Mouse (Mus musculus): ENCODE measurements around the gene Cpsf4.
A peak's percentile ranks its signal among the peaks of the same experiment; 100 is the strongest.
"Not testable (repeated sequence)": the region's sequence is repeated elsewhere in the genome, so short reads cannot be mapped to it uniquely, and the experiment has no call there.

Cpsf4 gene

DNA sequence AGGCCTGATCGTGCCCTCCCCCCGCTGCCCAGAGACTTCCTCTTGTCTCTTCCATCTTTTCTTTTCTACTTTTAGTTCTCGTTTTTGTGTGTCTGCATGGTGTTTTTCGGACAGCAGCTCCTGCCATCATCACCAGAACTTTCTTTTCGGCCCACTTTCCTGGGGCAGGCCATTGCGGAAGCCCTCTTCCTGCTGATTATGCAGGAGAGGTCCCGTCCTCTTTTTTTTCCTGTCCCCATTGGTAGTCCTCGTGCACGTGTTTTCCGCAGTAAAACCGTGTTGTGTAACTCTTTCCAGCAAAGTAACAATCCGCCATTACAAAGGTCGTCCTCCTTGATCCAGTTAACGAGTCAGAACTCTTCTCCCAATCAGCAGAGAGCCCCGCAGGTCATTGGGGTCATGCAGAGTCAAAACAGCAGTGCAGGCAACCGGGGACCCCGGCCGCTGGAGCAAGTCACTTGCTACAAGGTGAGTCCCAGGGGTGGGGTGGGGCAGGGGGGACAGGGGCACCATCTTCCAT, 11.5 kb downstream of the Cpsf4 start:
- DNase-seq (ENCODE audit: low read depth, low spot score): no peak

DNA sequence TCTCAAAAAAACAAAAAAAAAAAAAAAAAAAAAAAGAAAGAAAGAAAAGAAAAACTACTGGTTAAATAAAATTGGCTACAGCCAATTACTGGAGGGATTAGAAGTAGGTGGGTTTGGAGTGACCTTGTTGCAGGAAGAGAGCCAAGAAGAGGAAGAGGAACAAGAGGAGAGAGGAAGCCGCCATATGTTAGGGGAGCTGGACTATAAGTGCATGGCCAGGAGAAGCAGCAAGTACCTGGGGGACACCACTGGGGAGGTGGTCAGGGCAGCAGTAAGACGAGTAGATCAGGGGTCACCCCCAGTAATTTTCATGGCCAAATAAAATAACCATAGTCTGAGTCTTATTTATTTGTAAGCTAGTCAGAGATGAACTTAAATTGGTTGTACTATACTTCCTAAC, 18.2 kb downstream of the Cpsf4 start:
- no peak for DNase-seq (ENCODE audit: low read depth, low spot score)

DNA sequence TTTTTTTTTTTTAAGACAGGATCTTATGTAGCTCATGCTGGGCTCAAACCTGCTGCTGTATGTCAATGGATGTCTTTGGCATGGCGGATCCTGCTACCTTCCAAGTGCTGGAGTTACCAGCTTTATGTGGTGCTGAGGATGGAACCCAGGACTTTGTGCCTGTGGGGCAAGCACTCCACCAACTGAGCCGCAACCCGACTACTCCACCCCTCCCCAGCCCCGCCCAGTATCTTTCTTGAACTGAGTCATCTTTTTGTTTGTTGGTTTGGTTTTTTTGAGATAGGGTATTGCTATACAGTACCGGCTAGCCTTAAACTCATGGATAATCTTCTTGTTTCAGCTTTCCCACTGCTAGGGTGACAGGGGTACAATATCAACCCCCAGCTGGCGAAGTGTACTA, 22.4 kb downstream of the Cpsf4 start:
- DNase-seq (ENCODE audit: low read depth, low spot score): no peak

DNA sequence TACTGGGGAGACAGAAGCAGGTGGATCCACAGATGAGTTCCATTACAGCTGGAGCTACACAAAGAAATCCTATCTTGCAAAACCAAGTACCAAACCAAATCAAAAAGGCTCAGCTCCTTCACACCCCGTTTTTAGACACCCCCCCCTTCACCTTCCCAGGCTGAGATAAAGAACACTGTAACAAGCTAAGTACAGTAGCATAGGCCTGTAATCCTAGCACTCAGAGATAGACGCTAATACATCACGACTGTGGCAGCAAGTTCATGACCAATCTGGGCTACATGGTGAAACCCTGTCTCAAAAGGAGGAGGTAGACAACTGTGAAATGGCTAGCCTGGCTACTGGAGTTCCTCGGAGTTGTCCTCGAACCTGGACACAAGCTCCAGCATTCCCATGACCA, 23.4 kb downstream of the Cpsf4 start:
- no peak for DNase-seq (ENCODE audit: low read depth, low spot score)

DNA sequence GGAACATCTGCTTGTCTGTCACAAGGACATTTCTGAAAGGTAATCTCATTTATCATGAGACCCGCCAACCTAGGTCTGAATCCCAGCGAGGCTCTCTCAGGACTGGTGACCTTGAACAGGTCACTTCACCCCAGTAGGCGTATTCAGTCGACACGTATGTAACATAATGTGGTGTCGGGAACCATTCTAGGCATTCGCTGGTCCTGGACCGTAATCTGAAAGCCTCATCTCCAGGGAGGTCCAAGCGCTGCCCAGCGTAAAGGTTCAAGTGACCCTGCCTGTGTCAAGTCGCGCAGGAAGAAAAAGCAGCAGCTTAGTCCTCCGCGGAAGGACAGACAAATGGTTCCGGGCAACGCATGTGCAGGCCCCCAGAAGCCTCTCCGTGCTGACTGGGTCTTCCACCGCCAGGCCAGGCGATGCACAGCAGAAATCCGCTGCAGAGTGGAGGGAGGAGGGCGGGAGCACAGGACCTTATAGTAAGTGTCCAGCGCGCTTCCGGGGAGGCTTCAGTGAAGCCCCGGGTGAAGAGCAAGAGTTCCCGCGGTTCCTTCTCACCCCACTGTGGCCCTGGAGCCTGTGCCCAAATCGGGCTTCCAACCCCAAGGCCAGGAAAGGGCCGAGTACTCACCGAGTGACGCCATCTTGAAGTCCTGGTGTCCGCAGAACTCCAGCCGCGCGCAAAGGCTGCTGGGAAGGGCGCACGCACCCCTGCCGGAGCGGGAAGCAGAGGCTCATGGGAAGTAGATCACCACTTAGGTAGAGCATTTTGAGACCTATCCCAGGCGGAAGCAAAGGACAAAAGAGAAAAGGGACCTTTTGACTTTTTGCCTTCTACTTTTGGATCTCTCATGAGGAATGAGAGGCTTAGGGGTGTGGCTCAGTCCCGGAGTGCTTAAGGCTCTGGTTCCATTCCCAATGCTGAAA, 24.1 kb downstream of the Cpsf4 start:
- peak; percentile 78 for DNase-seq (ENCODE audit: low read depth, low spot score)

DNA sequence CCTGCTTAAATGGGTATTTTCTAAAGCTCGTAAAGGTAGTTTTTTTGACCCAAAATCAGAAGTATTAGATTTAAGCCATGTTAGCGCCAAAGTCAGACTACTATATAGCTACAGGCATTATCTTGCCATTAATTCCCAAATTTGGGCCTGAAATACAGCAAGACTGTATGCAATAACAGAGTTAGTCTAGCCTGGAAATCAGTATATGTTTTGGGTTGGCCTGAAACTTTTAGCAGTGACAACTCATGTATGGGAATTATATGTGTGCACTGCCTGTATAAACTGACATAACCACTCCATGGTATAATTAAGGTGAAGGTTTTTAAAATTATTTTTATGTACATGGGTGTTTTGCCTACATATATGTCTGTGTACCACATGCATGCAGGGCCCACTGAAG, 24.9 kb downstream of the Cpsf4 start, which contains the start of gene Atp5j2:
Gene Atp5j2, minus strand, starts transcription at position 101 of the 400 bp plus-strand sequence.
- DNase-seq (ENCODE audit: low read depth, low spot score): no peak

DNA sequence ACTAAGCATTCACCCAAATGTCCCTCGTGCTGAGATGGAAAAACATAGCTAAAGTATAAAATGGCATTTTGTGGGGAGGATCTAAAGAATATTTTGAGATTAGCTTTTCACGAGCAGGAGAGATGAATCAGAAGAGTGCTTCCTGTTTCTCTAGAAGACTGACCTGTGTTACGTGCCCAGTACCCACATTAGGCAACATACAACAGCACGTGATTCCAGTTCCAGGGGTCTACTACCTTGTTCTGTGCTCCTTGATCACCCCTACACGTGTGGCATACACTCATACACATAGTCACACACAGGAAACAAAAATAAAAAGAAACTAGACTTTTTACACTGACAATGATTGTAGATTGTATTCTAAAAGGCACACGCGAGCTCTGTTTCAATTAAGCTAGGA, 33.4 kb downstream of the Cpsf4 start:
- no peak for DNase-seq (ENCODE audit: low read depth, low spot score)

DNA sequence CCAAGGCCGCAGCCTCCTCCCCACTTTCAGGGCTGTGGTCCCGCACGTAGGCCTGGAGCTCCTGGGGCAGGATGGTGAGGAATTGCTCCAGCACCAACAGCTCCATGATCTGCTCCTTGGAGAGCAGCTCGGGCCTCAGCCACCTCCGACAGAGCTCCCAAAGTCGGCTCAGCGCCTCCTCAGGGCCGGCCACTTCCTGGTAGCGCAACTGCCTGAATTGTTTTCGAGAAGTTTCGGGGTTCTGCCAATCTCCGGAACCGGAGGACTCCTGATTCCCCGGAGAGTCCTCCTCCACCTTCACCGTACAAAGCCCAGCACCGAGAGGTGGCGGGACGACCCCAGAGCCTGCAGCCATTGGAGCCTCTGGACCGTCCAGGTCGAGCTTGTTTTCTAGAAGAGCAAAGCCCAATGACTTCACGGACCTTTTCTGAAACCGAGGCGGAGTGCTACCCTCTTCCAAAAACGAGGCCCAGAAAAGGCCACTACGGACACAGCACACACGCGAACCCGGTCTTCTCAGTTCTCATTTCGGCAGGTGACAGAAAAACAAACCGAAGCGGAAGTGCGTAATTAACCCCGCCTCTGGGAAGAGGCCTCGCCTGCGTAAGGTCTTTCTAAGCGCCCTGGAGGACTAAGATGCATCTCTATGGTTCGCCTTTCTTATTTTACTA, 34.4 kb downstream of the Cpsf4 start, which contains the start of gene Zkscan14:
Gene Zkscan14, minus strand, starts transcription at position 548 of the 671 bp plus-strand sequence.
- peak; percentile 75 for DNase-seq (ENCODE audit: low read depth, low spot score)

DNA sequence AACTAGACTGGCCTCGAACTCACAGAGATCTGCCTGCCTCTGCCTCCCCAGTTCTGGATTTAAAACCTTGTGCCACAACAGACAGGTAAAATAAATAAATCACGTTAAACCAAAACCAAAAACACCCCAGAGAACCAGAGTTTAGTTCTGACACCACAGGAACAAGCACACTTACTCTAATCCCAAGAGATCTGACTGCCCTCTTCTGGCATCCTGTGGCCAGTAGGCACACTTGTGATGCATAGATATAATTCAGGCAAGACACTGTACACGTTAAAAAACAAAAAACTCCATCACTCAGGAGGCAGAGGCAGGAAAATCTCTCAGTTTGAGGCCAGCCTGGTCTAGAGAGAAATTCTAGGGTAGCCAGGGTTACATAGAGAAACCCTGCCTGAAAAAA, 35.4 kb downstream of the Cpsf4 start:
- DNase-seq (ENCODE audit: low read depth, low spot score): no peak

DNA sequence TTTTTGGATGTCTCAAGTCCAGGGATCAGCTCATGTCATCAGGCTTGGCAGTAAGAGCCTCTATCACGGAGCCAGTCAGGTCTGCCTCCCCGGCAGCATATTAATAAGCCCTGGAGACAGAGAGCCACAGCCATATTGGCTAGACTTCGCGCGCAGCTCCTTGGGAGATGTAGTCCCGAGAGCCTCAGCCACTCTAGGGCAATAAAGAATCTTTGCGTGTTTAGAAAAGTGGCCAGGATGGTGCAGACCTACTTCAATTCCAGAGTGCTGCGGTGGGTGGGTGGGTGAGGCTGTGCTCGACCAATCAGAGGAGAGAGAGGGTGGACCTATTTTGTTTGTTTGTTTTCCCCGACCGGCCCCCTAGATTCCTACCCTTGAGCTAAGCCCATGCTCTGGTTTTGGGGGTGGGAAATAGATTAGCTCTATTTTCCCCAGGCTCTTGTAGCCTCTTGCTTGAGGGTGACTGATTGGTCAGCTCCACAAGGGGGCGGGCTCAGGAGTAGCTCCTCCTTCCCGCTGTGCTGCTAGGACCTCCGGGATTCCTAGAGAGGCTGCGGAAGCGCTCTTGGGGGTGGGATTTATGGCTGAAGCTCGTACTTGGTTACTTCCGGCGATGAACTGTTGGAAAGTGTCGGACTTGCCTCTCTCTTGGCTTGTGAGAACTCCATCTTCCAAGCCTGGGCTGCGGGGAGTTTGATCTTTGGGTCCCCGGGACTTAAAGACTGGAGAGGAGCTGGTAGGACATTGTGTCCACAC, 37.1 kb downstream of the Cpsf4 start, which contains the start of gene Zkscan5:
Gene Zkscan5, plus strand, starts transcription at position 627 of the 756 bp plus-strand sequence.
- DNase-seq (ENCODE audit: low read depth, low spot score): peak; percentile 92

DNA sequence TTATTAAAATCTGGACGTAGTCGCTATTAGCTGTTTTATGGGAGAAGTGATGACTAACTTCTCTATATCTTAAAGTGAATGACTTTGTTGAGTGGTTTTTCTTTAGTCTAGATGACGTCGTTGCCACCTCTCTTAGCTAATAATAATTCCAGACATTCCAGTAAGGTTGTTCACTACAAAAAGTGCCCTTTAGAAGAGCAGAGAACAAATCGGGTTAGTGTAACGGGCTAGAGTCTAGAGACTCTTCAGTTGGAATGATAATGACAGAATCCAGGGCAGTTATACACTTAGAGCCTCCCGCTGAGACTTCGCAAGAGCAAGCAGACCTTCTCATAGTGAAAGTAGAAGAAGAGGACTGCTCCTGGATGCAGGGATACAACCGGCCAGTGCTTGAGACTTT, 38.0 kb downstream of the Cpsf4 start:
- no peak for DNase-seq (ENCODE audit: low read depth, low spot score)

DNA sequence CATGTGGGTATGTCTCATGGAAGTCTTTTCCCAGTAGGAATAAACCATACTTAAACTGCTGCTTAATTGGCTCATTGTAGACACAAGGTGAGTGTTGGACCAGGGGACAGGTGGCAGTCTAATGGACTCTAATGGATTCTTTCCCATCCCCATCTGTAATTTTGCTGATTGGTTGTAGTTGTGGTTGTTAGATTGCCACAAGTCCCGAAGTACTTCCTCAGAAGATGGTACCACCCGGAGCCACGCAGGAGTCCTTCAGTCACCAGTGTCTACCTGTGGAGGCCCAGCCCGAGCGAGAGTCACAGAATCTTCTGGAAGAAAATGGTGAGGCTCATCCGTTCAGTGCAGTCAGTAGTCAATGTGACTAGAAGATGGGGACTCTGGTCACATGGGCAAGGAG, 40.4 kb downstream of the Cpsf4 start:
- no peak for DNase-seq (ENCODE audit: low read depth, low spot score)

DNA sequence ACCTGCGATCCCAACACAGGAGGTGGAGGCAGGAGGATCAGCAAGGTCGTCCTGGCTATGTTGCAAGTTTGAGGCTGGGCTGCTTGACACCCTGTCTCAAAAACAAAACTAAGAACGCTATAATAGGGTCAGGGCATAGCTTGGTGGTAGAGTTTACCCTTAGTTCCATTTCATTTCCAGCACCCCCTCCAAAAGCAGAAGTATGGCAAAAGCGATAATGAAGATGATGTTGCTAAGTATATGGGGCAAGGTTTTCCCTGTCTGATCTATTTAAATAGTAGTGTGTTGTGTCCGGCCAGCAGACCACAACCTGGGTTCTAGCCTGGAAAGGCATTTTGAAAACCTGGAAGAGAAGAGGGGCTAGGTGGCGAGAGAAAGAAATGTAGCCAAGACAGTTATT, 40.9 kb downstream of the Cpsf4 start:
- DNase-seq (ENCODE audit: low read depth, low spot score): no peak

DNA sequence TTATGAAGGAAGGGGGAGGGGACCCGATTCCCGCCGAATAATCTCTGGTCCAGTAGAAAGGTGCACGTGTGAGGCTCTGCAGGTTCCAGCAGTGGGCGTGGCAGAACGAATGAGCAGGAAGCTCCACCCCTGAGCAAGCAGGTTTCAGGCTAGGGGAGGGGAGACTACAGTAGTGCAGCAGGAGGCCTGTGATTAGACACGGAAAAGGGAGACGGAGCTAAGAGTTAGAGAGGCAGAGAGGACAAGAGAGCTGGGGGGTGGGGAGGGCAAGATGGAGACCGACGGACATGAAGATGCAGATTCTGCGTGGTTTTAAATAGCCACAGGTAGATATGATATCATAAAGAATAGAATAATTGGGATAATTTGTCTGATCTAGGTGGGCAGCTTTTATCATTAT, 41.4 kb downstream of the Cpsf4 start:
- DNase-seq (ENCODE audit: low read depth, low spot score): not testable (repeated sequence)

DNA sequence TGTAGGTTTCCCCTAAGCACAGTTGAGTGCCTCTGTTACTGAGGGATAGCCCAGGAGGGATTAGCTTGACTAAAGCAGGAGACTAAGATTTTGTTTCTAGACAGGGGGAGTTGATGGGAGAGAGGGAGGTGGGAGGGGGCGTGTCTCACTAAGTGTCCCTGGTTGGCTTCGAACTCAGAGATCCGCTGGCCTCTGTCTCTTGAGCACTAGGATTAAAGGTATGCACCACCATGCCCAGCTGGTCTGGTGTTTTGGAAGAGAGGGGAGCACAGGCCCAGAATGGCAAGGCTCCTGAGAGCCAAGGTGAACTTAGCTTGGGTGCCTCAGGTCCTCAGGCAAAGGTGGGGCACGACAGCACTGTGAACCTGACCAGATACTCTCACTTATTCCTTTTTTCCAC, 44.3 kb downstream of the Cpsf4 start:
- no peak for DNase-seq (ENCODE audit: low read depth, low spot score)

DNA sequence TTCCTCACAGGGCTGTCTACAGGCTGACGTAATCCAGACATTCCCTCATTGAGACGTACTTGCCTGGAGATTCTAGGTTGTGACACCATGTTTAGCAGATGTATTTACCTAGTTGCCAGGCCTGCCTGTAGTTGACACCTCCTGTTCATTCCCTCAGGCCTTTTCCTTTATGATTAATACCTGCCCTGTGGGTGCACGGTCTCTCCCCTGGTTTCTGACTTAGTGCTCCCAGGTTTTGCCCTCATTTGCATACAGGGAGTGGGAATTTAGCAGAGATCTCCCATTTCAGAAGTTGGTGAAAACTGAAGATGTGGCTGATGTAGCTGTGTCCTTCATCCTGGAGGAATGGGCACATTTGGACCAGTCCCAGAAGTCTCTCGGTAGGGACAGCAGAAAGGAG, 45.2 kb downstream of the Cpsf4 start:
- no peak for DNase-seq (ENCODE audit: low read depth, low spot score)

DNA sequence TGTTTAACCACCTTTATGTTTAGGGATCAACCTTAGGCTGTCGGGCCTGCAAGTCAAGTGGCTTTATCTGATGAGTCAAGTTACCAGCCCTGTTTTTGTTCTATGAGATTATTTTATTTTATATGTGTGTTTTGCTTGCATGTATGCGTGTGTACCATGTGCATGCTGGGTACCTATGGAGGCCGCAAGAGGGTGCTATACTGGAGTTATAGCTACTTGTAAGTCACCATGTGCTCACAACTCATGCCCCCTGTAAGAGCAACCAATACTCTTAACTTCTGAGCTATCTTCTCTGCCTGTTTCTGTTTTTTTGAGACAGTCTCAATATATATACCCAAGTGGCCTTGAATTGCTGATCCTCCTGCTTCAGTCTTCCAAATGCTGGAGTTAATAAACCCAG, 46.5 kb downstream of the Cpsf4 start:
- no peak for DNase-seq (ENCODE audit: low read depth, low spot score)

DNA sequence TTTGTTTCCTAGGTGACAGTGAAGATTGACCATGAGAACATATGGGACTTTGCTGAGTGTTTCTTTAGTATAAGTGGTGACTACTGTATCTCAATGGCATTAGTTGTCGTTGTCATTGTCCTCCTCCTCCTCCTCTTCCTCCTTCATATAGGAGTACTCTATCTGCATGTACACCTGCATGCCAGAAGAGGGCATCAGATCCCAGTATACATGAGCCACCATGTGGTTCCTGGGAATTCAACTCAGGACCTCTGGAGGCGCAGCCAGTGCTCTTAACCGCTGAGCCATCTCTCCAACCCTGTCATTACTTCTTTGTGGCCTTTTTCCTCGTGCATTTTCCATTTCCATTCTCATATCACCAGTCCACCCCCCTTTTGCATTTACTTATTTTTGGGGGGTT, 47.7 kb downstream of the Cpsf4 start:
- no peak for DNase-seq (ENCODE audit: low read depth, low spot score)

DNA sequence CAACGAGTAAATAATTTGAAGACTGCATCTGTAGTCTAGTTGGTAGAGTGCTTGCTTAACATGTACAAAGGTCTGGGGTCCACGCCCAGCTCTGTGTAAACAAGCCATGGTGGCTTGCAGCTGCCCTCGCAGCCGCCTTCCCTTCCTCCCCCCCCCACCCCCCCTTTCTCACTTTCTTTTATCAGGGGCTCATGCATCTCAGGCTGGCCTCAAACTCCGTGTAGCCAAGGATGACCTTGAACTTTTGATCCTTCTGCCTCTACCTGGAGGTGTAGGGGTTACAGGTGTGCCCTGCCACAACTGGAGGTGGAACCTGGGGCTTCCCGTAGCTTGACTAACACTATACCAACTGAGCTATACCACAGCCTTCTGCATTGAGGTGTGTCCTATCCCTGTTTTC, 50.7 kb downstream of the Cpsf4 start:
- no peak for DNase-seq (ENCODE audit: low read depth, low spot score)

DNA sequence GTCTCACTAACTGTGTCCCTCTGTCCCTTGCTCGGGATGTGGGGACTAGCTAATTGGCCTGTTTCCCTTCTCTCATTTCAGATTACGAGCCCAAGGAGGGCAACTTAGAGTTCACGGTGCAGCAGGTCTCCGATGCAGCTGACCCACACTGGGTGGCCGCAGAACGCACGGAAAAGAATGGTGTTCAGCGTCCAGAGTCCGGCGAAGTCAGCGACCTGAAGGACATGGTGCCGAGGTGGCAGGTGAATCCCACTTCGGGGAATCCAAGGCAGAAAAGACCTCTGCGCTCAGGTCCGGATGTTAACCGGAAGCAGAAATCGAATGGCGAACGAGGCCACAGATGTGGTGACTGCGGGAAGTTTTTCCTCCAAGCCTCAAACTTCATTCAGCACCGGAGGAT, 51.2 kb downstream of the Cpsf4 start:
- DNase-seq (ENCODE audit: low read depth, low spot score): no peak

DNA sequence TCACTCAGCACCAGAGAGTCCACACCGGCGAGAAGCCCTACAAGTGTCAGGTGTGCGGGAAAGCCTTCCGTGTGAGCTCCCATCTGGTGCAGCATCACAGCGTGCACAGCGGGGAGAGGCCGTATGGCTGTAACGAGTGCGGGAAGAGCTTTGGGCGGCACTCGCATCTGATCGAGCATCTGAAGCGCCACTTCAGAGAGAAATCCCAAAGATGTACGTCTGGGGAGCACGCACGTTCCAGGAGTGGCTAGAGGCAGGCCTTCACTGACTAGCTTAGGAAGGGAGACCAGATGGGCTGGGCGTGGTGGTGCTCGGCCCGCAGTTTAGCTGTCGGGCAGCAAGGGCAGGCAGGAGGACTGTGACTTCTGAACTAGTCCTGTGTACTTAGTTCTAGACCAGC, 51.7 kb downstream of the Cpsf4 start:
- DNase-seq (ENCODE audit: low read depth, low spot score): no peak

DNA sequence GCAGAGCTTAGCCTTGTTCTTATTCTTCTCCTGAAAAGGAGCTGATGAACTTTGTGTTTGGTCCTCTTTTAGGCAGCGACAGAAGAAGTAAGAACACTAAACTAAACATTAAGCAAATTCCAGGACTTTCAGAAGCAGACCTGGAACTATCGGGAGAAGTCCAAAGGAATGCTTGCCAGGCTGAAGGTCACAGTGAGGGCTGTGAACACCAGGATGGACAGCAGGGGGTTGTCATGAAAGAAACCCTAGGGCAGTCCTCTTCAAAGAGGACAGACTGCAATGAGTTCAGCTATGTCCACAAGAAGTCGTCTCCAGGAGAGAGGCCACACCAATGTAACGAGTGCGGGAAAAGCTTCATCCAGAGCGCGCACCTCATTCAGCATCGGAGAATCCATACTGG, 53.0 kb downstream of the Cpsf4 start:
- no peak for DNase-seq (ENCODE audit: low read depth, low spot score)

Data from embryo, embryonic 11.5 days (tissue).